Mouse (Mus musculus) liver, embryonic 13.5 days (tissue): Measurements from ENCODE around the gene Adrb1. TPM values are rescaled to one million over a fixed set of nuclear protein-coding genes. Genes with fewer than 3 reads are reported as not detected.

Source experiments
- ATAC-seq: fragments of 200-750 bp; cut with Nextera tagmentation; 2 replicates; pipeline ENCODE4 v1.8.0; 2017; ENCODE audit warnings: low read depth, mild to moderate bottlenecking, moderate number of reproducible peaks, moderate library complexity
- DNase-seq: peaks from one replicate; pipeline ENCODE4 v3.0.0; 2022
- H3K27ac ChIP-seq: fragments of 300-500 bp; sonication (generic); 2 replicates; pipeline ENCODE4 v1.5.1; 2015; ENCODE audit warnings: moderate library complexity, mild to moderate bottlenecking, inconsistent platforms
- H3K27me3 ChIP-seq: fragments of 300-500 bp; sonication (generic); 2 replicates; pipeline ENCODE4 v1.6.1; 2015; ENCODE audit warnings: mild to moderate bottlenecking, inconsistent platforms
- H3K36me3 ChIP-seq: fragments of 300-500 bp; sonication (generic); 2 replicates; pipeline ENCODE4 v1.6.1; 2015; ENCODE audit warnings: mild to moderate bottlenecking, inconsistent platforms
- H3K4me1 ChIP-seq: fragments of 300-500 bp; sonication (generic); replicated peaks from 2 replicates; pipeline ENCODE4 v1.6.1; 2015; ENCODE audit warnings: inconsistent platforms
- H3K4me2 ChIP-seq: fragments of 300-500 bp; sonication (generic); 2 replicates; pipeline ENCODE4 v1.6.1; 2015; ENCODE audit warnings: inconsistent platforms, mild to moderate bottlenecking, moderate library complexity
- H3K4me3 ChIP-seq: fragments of 300-500 bp; sonication (generic); replicated peaks from 2 replicates; pipeline ENCODE4 v1.5.1; 2015; ENCODE audit warnings: mild to moderate bottlenecking, inconsistent platforms
- H3K9ac ChIP-seq: fragments of 300-500 bp; sonication (generic); 2 replicates; pipeline ENCODE4 v1.6.1; 2015; ENCODE audit warnings: mild to moderate bottlenecking, inconsistent platforms
- H3K9me3 ChIP-seq: fragments of 300-500 bp; sonication (generic); replicated peaks from 2 replicates; pipeline ENCODE4 v1.6.1; 2016; ENCODE audit warnings: inconsistent platforms
- WGBS: fragments of 180-500 bp; shearing (Covaris S2); methylation state at CpG from one replicate; pipeline ENCODE4 v1.1.7; 2015; ENCODE audit not compliant: insufficient replicate concordance; 5-methylcytosine and 5-hydroxymethylcytosine counted together
- polyA plus RNA-seq: library from polyadenylated mRNA; unstranded; fragments of >200 nt; fragmentation: Nextera tagmentation; extraction: Ambion mirVana; gene quantifications from 2 replicates; pipeline ENCODE4 v1.2.1, GENCODE M21; 2015

The Adrb1 gene
- polyA plus RNA-seq, 1 experiment from 2014 or later = 0.09 TPM

DNA sequence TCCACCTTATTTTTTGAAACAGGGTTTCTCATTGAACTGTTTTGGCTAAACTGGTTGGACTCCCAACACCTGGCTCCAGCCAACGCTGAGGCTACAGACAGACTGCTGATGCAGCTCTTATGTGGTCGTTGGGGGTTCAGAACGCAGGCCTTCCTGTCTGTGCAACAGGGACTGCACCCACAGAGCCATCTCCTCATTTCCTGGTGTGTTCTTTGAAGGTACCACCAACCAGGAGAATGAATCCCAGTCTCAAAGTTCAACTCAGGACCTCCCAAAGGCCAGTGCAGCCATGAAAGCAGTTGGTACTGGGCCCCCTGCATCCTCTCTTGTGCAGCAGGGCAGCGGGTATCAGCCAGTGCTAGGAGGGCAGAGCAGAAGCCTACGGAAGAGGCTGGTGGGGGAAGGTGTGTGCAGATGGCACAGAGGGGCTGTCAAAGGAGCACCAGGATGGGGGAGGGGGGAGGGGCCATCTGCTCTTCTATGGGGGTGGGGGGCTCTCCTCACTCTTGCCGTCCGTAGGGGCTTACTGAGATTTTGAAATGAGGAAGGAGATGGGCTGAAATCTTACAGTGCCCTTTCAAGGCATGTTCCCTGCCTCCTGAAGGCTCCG, 34.9 kb upstream of the Adrb1 start:
- no peak for DNase-seq

DNA sequence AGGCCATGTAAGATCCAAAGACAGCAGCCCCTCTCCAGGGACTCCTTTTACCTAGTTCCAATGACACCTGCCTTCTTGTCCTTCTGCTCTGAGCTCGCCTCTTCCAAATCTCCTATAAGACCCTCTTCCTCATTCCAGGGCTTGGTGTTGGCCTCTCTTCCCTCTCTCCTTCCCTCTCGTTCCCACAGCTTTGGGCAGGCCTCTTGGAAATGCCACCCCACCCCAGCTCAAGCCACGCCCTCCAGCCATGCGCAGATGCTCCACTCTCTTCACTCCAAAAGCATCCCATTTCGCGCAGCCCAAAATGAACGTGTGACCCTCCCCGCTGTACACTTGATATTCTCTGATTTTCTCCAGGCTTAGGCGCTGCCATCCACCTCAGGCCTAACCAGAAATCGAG, 34.3 kb upstream of the Adrb1 start:
- DNase-seq (no peak), ATAC-seq (no peak)
- WGBS = 64% methylated on average over 10 of the region's 10 CpGs
- no peak overlapping the region for H3K9ac ChIP-seq
- H3K4me1 ChIP-seq = no peaks in the 10 kb centered on the region
- H3K9me3 ChIP-seq = no peaks in the 10 kb centered on the region
- H3K27me3 ChIP-seq = no peaks in the 10 kb centered on the region
- H3K27ac ChIP-seq = no peak overlapping the region
- no peak overlapping the region for H3K4me2 ChIP-seq
- no peaks in the 10 kb centered on the region for H3K36me3 ChIP-seq
- H3K4me3 ChIP-seq = no peak overlapping the region

More for the DNA sequence above, 34.9 kb upstream of the Adrb1 start:
- Histone ChIP-seq H3K4me2 (no peak overlapping the region), H3K9ac (no peak overlapping the region), H3K9me3 (no peaks in the 10 kb centered on the region), H3K36me3 (no peaks in the 10 kb centered on the region), H3K27me3 (no peaks in the 10 kb centered on the region), H3K4me3 (no peak overlapping the region), H3K4me1 (no peaks in the 10 kb centered on the region), H3K27ac (no peak overlapping the region)
- WGBS = 52% methylated on average over 8 of the region's 8 CpGs
- ATAC-seq = no peak

GRCm38 (mm10) chr19:56688661-56689335, 33.2 kb upstream of the Adrb1 start:
- no peak overlapping the region for H3K27ac ChIP-seq
- ATAC-seq (no peak), DNase-seq (no peak)
- no peak overlapping the region for H3K4me2 ChIP-seq
- no peaks in the 10 kb centered on the region for H3K27me3 ChIP-seq
- H3K4me3 ChIP-seq = no peak overlapping the region
- no peaks in the 10 kb centered on the region for H3K9me3 ChIP-seq
- H3K4me1 ChIP-seq = no peaks in the 10 kb centered on the region
- no peaks in the 10 kb centered on the region for H3K36me3 ChIP-seq
- H3K9ac ChIP-seq = no peak overlapping the region
- WGBS = 48% methylated on average over 12 of the region's 12 CpGs

GRCm38 (mm10) chr19:56689493-56689892, 32.5 kb upstream of the Adrb1 start:
- ATAC-seq = no peak
- 58% methylated on average over 6 of the region's 6 CpGs for WGBS
- Histone ChIP-seq H3K9me3 (no peaks in the 10 kb centered on the region), H3K9ac (no peak overlapping the region), H3K27me3 (no peaks in the 10 kb centered on the region), H3K27ac (no peak overlapping the region), H3K4me3 (no peak overlapping the region), H3K4me1 (no peaks in the 10 kb centered on the region), H3K4me2 (no peak overlapping the region), H3K36me3 (no peaks in the 10 kb centered on the region)
- DNase-seq = no peak

DNA sequence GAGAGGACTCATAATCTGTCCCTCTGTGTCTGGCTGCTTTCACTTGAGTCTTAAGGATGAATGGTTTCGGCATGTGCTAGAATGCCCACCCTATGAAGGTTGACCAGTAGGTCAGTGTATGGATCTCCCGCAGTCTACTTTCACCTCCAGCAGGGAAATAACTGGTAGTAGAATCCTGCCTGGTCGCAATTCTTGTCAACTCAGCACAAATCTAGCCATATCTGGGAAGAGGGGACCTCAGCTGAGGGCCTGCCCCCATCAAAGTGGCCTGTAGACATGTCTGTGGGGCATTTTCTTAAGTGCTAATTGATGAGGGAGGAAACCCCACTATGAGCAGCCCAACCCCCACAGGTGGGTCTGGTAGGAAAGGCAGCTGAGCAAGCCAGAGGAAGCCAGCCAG, 30.9 kb upstream of the Adrb1 start:
- Histone ChIP-seq H3K4me1 (no peaks in the 10 kb centered on the region), H3K9ac (no peak overlapping the region), H3K9me3 (no peaks in the 10 kb centered on the region), H3K27ac (no peak overlapping the region), H3K4me3 (no peak overlapping the region), H3K4me2 (no peak overlapping the region), H3K36me3 (no peaks in the 10 kb centered on the region), H3K27me3 (no peaks in the 10 kb centered on the region)
- no peak for ATAC-seq
- no peak for DNase-seq
- WGBS = 63% methylated on average over 3 of the region's 3 CpGs

GRCm38 (mm10) chr19:56692451-56692850, 29.5 kb upstream of the Adrb1 start:
- H3K9me3 ChIP-seq = no peaks in the 10 kb centered on the region
- no peaks in the 10 kb centered on the region for H3K4me1 ChIP-seq
- ATAC-seq (no peak), DNase-seq (no peak)
- no peak overlapping the region for H3K4me2 ChIP-seq
- no peak overlapping the region for H3K4me3 ChIP-seq
- WGBS = 45% methylated on average over 5 of the region's 5 CpGs
- H3K27me3 ChIP-seq = no peaks in the 10 kb centered on the region
- no peaks in the 10 kb centered on the region for H3K36me3 ChIP-seq
- no peak overlapping the region for H3K27ac ChIP-seq
- H3K9ac ChIP-seq = no peak overlapping the region

- Histone ChIP-seq H3K27me3 (no peaks in the 10 kb centered on the region), H3K4me1 (no peaks in the 10 kb centered on the region), H3K27ac (no peak overlapping the region), H3K4me2 (no peak overlapping the region), H3K9ac (no peak overlapping the region), H3K4me3 (no peak overlapping the region), H3K9me3 (no peaks in the 10 kb centered on the region), H3K36me3 (no peaks in the 10 kb centered on the region)
- no peak for DNase-seq
- WGBS = 70% methylated on average over 20 of the region's 20 CpGs
- ATAC-seq = no peak
Measured at GRCm38 (mm10) chr19:56697370-56698144, 24.4 kb upstream of the Adrb1 start.

DNA sequence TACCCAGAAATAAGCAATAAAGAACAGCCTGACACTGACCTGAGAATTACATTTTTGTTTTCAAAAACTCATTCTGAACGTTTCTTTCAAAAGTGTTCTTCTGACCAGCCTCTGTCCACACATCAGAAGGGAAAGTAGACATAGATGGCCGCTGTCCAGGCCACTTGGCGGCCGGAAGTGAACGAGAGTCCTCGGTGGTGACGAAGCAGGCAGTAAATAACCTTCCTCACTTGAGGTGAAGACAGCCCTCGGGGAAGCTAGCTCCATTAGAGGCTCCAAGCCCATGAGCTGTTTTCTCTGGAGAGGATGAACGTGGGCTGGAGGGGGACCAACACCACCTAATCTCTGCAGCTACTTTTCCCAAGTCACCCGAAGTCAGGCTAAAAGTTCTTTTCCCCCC, 21.2 kb upstream of the Adrb1 start:
- H3K9me3 ChIP-seq = no peaks in the 10 kb centered on the region
- H3K27ac ChIP-seq = no peak overlapping the region
- DNase-seq (no peak), ATAC-seq (no peak)
- H3K27me3 ChIP-seq = no peaks in the 10 kb centered on the region
- H3K4me2 ChIP-seq = no peak overlapping the region
- WGBS = 61% methylated on average over 10 of the region's 10 CpGs
- H3K4me1 ChIP-seq = peaks cover 4% of the 10 kb centered on the region; the same call in 1 of the 2 replicates
- H3K36me3 ChIP-seq = no peaks in the 10 kb centered on the region
- H3K4me3 ChIP-seq = no peak overlapping the region
- H3K9ac ChIP-seq = no peak overlapping the region

DNA sequence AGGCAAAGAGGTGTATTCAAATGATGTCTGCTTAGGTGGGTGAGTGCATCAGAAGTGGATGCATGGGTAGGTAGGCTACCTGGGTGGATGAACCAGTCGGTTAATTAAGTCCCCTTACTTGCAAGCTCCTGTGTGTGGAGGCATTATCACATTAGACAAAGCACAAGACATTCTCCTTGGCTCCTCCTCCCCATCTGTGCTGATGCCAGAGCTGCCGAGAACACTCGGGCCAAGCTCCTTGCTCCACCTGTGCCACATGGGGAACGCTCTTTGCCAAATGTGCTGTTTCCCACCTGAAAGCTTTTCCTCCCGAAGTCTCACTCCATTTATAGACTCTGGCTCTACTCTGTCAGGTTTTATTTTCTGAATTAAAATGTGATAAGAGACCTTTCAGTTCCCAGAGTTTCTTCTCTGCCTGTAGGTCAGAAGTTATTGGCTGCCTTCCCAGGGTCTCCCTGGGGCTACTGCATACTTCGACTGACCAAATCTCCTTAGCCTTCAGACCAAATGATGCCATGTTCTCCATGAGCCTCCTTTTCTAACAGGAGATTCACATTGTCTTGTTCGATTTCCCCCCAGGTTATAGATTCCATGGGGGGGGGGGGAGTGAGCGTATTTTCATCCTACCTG, 20.5 kb upstream of the Adrb1 start:
- Histone ChIP-seq H3K27me3 (no peaks in the 10 kb centered on the region), H3K4me3 (no peak overlapping the region)
- 62% methylated on average over 8 of the region's 8 CpGs for WGBS

GRCm38 (mm10) chr19:56702039-56702438, 20.0 kb upstream of the Adrb1 start:
- Histone ChIP-seq H3K27me3 (no peaks in the 10 kb centered on the region), H3K9ac (no peak overlapping the region), H3K4me1 (peaks cover 4% of the 10 kb centered on the region; the same call in 1 of the 2 replicates), H3K4me2 (no peak overlapping the region), H3K36me3 (no peaks in the 10 kb centered on the region), H3K4me3 (no peak overlapping the region), H3K9me3 (no peaks in the 10 kb centered on the region), H3K27ac (no peak overlapping the region)
- ATAC-seq (no peak), DNase-seq (no peak)
- 79% methylated on average over 6 of the region's 6 CpGs for WGBS

More for the DNA sequence above, 20.5 kb upstream of the Adrb1 start:
- no peak overlapping the region for H3K9ac ChIP-seq
- ATAC-seq = no peak
- no peaks in the 10 kb centered on the region for H3K9me3 ChIP-seq
- H3K36me3 ChIP-seq = no peaks in the 10 kb centered on the region
- no peak overlapping the region for H3K27ac ChIP-seq
- no peak overlapping the region for H3K4me2 ChIP-seq
- H3K4me1 ChIP-seq = peaks cover 4% of the 10 kb centered on the region; the same call in 1 of the 2 replicates
- no peak for DNase-seq
